Mouse (Mus musculus) neutrophil, adult 59 days (primary cell): ENCODE measurements around the gene 1700003F12Rik. TPM values are rescaled to one million over a fixed set of nuclear protein-coding genes. Genes with fewer than 3 reads are reported as not detected.

Experiments used
- total RNA-seq, 2 experiments: library from RNA; stranded (reverse); gene quantifications; 1 replicate in 1 of 2; 2 replicates in 1 of 2; pipeline ENCODE4 v1.2.4; 2023

Gene 1700003F12Rik
- not detected for total RNA-seq

DNA sequence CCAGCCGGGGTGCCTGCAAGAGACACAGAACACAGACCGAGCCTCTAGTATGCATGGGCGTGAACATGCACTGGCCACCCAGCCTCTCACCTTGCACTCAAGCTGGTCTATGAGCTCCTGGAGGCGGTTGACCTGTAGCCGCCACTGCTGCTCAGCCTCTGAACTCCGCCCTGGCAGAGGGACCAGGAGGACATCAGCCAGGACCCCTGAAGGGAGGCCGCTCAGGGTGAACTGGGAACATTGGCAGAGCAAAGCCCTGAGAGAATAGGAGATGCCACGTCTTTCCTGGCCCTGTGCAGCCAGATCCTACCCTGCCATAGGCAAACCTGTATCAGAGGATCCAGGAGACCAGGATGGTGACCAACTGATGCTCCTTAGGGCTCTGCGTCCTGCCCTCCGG, at the start of gene 1700003F12Rik:
Gene 1700003F12Rik, plus strand, starts transcription at position 375 of the 400 bp plus-strand sequence.

DNA sequence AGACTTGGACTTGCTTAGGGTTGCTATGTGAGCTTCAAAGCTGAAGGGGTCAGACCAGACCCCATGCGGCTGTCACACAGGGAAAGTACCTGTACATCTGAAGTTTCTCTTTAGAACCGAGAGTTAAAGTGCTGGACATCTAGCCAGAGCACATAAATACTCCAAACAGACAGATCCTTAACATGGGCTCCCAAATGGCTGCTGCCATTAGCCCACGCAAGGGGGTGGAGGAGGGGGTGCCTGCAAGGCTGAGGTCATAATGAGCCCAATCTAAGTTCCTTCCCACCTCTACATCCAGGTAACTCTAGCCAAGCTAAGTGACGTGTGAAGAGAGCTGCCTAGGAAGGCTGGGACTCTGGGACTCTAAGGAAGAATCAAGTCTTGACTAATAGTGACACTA, 4.6 kb downstream of the 1700003F12Rik start, which contains the start of gene Actl10:
Gene Actl10, plus strand, starts transcription at position 301 of the 400 bp plus-strand sequence.

DNA sequence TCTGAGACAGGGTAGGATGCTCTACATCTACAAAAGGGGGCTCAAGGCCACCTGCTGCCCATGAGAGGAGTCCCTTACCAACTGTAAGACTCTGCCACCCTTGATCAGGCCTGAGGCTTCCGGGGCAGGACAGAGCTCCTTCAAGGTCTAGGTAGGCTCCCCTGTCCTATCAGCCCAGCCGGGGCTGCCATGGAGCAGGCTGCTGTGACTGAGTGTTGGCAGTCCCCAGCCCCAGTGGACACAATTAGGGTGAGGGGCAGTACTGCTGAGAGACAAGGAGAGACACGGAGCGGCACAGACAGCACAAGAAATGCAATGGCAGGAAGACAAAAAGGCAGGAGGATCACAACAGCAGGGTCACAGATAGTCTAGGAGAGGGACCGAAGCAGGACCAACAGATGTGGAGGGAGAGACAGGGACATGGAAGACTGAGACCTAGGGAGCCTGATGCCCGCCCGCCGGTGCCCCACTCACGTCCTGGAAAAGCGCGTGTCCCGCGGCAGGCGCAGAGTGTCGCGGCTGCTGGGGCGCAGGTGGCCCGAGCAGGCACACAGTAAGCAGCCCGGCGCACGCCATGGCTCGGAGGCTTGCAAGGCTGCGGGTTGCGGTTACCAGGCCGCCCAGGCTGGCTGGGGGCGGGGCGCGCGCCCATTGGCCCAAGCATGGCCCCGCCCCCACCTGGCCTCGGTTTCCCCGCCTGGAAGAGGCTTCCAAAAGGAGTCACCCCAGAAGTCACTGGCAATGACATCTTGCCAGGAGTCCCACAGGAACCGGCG, 11.6 kb downstream of the 1700003F12Rik start, which contains the start of gene Necab3:
Gene Necab3, minus strand, starts transcription at position 627 of the 776 bp plus-strand sequence.

DNA sequence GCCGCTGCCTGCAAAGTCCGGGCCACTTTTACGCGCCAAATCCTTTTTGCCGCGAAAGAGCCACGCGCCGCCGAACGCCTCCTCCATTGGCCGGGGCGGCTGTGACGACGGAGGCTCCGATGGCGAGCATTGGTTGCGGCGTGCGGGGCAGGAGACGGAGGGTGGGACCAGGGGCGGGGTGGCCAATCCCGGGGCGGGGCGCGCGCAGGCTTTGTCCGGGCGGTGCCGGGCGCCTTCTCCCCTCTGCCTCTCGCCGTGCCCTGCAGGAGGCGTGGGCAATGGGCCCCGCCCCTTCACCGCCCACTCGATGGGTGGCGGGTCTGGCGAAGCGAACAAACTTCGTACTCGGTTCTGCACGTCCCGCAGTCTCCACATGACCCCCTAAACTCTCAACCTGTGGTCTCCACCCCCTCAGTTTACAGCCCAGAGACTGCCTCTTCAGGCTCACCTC, 23.0 kb downstream of the 1700003F12Rik start, which contains the start of gene E2f1:
Gene E2f1, minus strand, starts transcription at position 57 of the 451 bp plus-strand sequence.

Other genes with a start within 250 kb of the 1700003F12Rik start
- gene Bpifb9b, start 239.9 kb upstream of the 1700003F12Rik start, total RNA-seq: not detected
- gene Cdk5rap1, start 174.1 kb upstream of the 1700003F12Rik start, total RNA-seq: 1 to 10 TPM; 4.1 to 5.6 TPM
- 1 to 10 TPM; 1.2 to 2.2 TPM for gene Snta1, start 139.0 kb upstream of the 1700003F12Rik start, total RNA-seq
- 10 to 100 TPM; 17.1 to 28.7 TPM for gene Cbfa2t2, start 110.6 kb upstream of the 1700003F12Rik start, total RNA-seq
- gene Actl10, start 4.7 kb downstream of the 1700003F12Rik start, total RNA-seq: under 1 TPM in 1 of 2 experiments, not detected in 1; 0.51 TPM
- gene Necab3, start 11.8 kb downstream of the 1700003F12Rik start, total RNA-seq: 1 to 10 TPM; 1.1 to 1.8 TPM
- gene E2f1, start 22.8 kb downstream of the 1700003F12Rik start, total RNA-seq: 10 to 100 TPM; 17.8 to 21.5 TPM
- gene Pxmp4, start 56.6 kb downstream of the 1700003F12Rik start, total RNA-seq: 10 to 100 TPM; 15.6 to 16.3 TPM
- gene Zfp341, start 66.2 kb downstream of the 1700003F12Rik start, total RNA-seq: 1 to 10 TPM; 4.0 to 4.6 TPM
- gene 4930519P11Rik, start 66.4 kb downstream of the 1700003F12Rik start, total RNA-seq: not detected
- gene Chmp4b, start 104.6 kb downstream of the 1700003F12Rik start, total RNA-seq: 100 to 1,000 TPM; 181 to 190 TPM
- not detected for gene Gm14214, start 222.9 kb downstream of the 1700003F12Rik start, total RNA-seq
- gene Raly, start 244.0 kb downstream of the 1700003F12Rik start, total RNA-seq: 100 to 1,000 TPM; 176 to 184 TPM
- gene a, start 244.3 kb downstream of the 1700003F12Rik start, total RNA-seq: not detected